8 mouse cellular contexts compared by ENCODE assay signal in genomic region chr7:45683396-45684050, GRCm38 (mm10). TPM values are rescaled to one million over a fixed set of nuclear protein-coding genes. Genes with fewer than 3 reads are reported as not detected.
DNase-seq lines count a peak whose midpoint lies in the region; ATAC-seq and TF ChIP-seq lines count a peak whose summit lies in the region.
"Had no signal": no experiment of that assay in that cellular context is flagged by ENCODE, and none has a peak within 500 bp of the region (broad histone marks: within the 10 kb centered on the region; RNA-seq: fewer than 3 reads in every experiment).

Ntn5 (plus strand) TSS chr7:45684022.

- 59% methylated on average over 7 of the region's 7 CpGs for WGBS in liver, embryonic 12.5 days (ENCODE audit: insufficient replicate concordance)
- 77% methylated on average over 7 of the region's 7 CpGs for WGBS in liver, embryonic 11.5 days
- WGBS in embryonic facial prominence, embryonic 10.5 days, result 68% methylated on average over 7 of the region's 7 CpGs
- 77% methylated on average over 7 of the region's 7 CpGs for WGBS in forebrain, embryonic 13.5 days
- 83% methylated on average over 7 of the region's 7 CpGs for WGBS in midbrain, postnatal 0 days

- H3K36me3 ChIP-seq in liver, embryonic 12.5 days, result no peaks in the 10 kb centered on the region
- no peaks in the 10 kb centered on the region for H3K36me3 ChIP-seq in liver, embryonic 11.5 days (ENCODE audit: control insufficient read depth, insufficient read depth, low read length)
- no peaks in the 10 kb centered on the region for H3K36me3 ChIP-seq in embryonic facial prominence, embryonic 10.5 days (replicated peaks)
- no peaks in the 10 kb centered on the region for H3K36me3 ChIP-seq in forebrain, embryonic 13.5 days (ENCODE audit: poor library complexity, severe bottlenecking)
- no peaks in the 10 kb centered on the region for H3K36me3 ChIP-seq in midbrain, postnatal 0 days (ENCODE audit: insufficient read depth, low read length)

- ATAC-seq in liver, embryonic 12.5 days, result no peak
- no peak for ATAC-seq in liver, embryonic 11.5 days (replicated peaks; ENCODE audit: low FRiP score)
- ATAC-seq in forebrain, embryonic 13.5 days, result no peak
- no peak for ATAC-seq in midbrain, postnatal 0 days (ENCODE audit: low FRiP score)

- DNase-seq in liver, embryonic 11.5 days (ENCODE audit: low spot score), result no peak
- no peak for DNase-seq in embryonic facial prominence, embryonic 10.5 days (ENCODE audit: low spot score)
- DNase-seq in midbrain, postnatal 0 days (ENCODE audit: low spot score), result no peak
- DNase-seq in c-Kit-positive CD71-positive TER-119-positive erythroid progenitor cells, embryonic 14.5 days (ENCODE audit: low spot score), result no peak
- DNase-seq in right cerebral cortex, postnatal 14 days, result no peak

- peak within 1 kb of the TSS; percentile 50; the same call in 1 of the 2 replicates for H3K4me2 ChIP-seq in liver, embryonic 12.5 days
- no peak within 1 kb of the TSS for H3K4me2 ChIP-seq in liver, embryonic 11.5 days
- H3K4me2 ChIP-seq in forebrain, embryonic 13.5 days, result no peak within 1 kb of the TSS
- H3K4me2 ChIP-seq in midbrain, postnatal 0 days (ENCODE audit: low read depth, low read length, poor library complexity, severe bottlenecking), result no peak within 1 kb of the TSS

- H3K27ac ChIP-seq in liver, embryonic 12.5 days, result no peak within 1 kb of the TSS
- H3K27ac ChIP-seq in liver, embryonic 11.5 days (ENCODE audit: low read depth, low read length), result no peak within 1 kb of the TSS
- peak within 1 kb of the TSS; percentile 90 for H3K27ac ChIP-seq in embryonic facial prominence, embryonic 10.5 days (replicated peaks)
- no peak within 1 kb of the TSS for H3K27ac ChIP-seq in forebrain, embryonic 13.5 days
- H3K27ac ChIP-seq in midbrain, postnatal 0 days (ENCODE audit: low read depth, low read length), result no peak within 1 kb of the TSS

- no peak within 1 kb of the TSS for H3K9ac ChIP-seq in liver, embryonic 12.5 days
- H3K9ac ChIP-seq in liver, embryonic 11.5 days (ENCODE audit: low read depth, low read length), result no peak within 1 kb of the TSS
- H3K9ac ChIP-seq in forebrain, embryonic 13.5 days, result peak within 1 kb of the TSS; percentile 30
- peak within 1 kb of the TSS; percentile 24; the same call in 1 of the 2 replicates for H3K9ac ChIP-seq in midbrain, postnatal 0 days (replicated peaks; ENCODE audit: low read length, poor library complexity, severe bottlenecking)

- H3K27me3 ChIP-seq in liver, embryonic 12.5 days (replicated peaks), result peaks cover 16% of the 10 kb centered on the region
- no peaks in the 10 kb centered on the region for H3K27me3 ChIP-seq in liver, embryonic 11.5 days (replicated peaks; ENCODE audit: control insufficient read depth, insufficient read depth, low read length)
- H3K27me3 ChIP-seq in embryonic facial prominence, embryonic 10.5 days (replicated peaks; ENCODE audit: low read depth, poor library complexity, severe bottlenecking), result peaks cover 22% of the 10 kb centered on the region; the same call in 1 of the 2 replicates
- H3K27me3 ChIP-seq in forebrain, embryonic 13.5 days, result no peaks in the 10 kb centered on the region
- no peaks in the 10 kb centered on the region for H3K27me3 ChIP-seq in midbrain, postnatal 0 days (ENCODE audit: insufficient read depth, low read length)

- TF ChIP-seq CTCF in midbrain, postnatal 0 days (IDR thresholded peaks at IDR 0.05), result no peak

- peaks cover 27% of the 10 kb centered on the region for H3K4me1 ChIP-seq in liver, embryonic 12.5 days
- H3K4me1 ChIP-seq in liver, embryonic 11.5 days (replicated peaks; ENCODE audit: control insufficient read depth, insufficient read depth, low read length), result peaks cover 7% of the 10 kb centered on the region; the same call in 1 of the 2 replicates
- H3K4me1 ChIP-seq in embryonic facial prominence, embryonic 10.5 days, result peaks cover 52% of the 10 kb centered on the region
- 0 out of 2 replicates have a peak, but pooled peaks cover 5% of the 10 kb centered on the region for H3K4me1 ChIP-seq in forebrain, embryonic 13.5 days
- no peaks in the 10 kb centered on the region for H3K4me1 ChIP-seq in midbrain, postnatal 0 days (ENCODE audit: insufficient read depth, low read length)

- H3K9me3 ChIP-seq in liver, embryonic 12.5 days (replicated peaks), result no peaks in the 10 kb centered on the region
- no peaks in the 10 kb centered on the region for H3K9me3 ChIP-seq in liver, embryonic 11.5 days (ENCODE audit: control insufficient read depth, low read length)
- no peaks in the 10 kb centered on the region for H3K9me3 ChIP-seq in embryonic facial prominence, embryonic 10.5 days
- H3K9me3 ChIP-seq in forebrain, embryonic 13.5 days (replicated peaks), result no peaks in the 10 kb centered on the region
- no peaks in the 10 kb centered on the region for H3K9me3 ChIP-seq in midbrain, postnatal 0 days (ENCODE audit: low read length)

- no peak within 1 kb of the TSS for H3K4me3 ChIP-seq in liver, embryonic 12.5 days
- H3K4me3 ChIP-seq in liver, embryonic 11.5 days (ENCODE audit: low read depth, low read length), result no peak within 1 kb of the TSS
- peak within 1 kb of the TSS; percentile 42 for H3K4me3 ChIP-seq in embryonic facial prominence, embryonic 10.5 days
- H3K4me3 ChIP-seq in forebrain, embryonic 13.5 days, result no peak within 1 kb of the TSS
- H3K4me3 ChIP-seq in midbrain, postnatal 0 days (ENCODE audit: low read depth, low read length), result no peak within 1 kb of the TSS

RNA-seq across cellular contexts. Expression of gene Ntn5, which starts in this region (rescaled TPM):
- polyA plus RNA-seq in liver, embryonic 12.5 days (2016; fragmentation: Nextera tagmentation; extraction: Ambion mirVana), result not detected in 2 replicates
- 0.23 TPM in 1 of 2 replicates, not detected in the other for polyA plus RNA-seq in liver, embryonic 11.5 days (2014; fragmentation: Nextera tagmentation; extraction: Ambion mirVana)
- polyA plus RNA-seq in embryonic facial prominence, embryonic 10.5 days (2016; fragmentation: Nextera tagmentation; extraction: Ambion mirVana), result 0.28 and 0.42 TPM in 2 replicates
- polyA plus RNA-seq in forebrain, embryonic 13.5 days (2015; fragmentation: Nextera tagmentation; extraction: Ambion mirVana), result 0.15 TPM in 1 of 2 replicates, not detected in the other
- total RNA-seq in midbrain, postnatal 0 days (2014; rRNA removed), result 1.3 and 1.4 TPM in 2 replicates
- 0.37 and 0.73 TPM in 2 replicates for polyA plus RNA-seq in midbrain, postnatal 0 days (2015; fragmentation: Nextera tagmentation; extraction: Ambion mirVana)
- polyA plus RNA-seq: inflammation-experienced regulatory T-cells, adult 6 months had no signal

Comparison
In these comparisons a context has a peak if more than half of its experiments do, and no peak if none do; other contexts are left out.
1. H3K9ac ChIP-seq: peak in forebrain, embryonic 13.5 days (single experiment) and midbrain, postnatal 0 days (single experiment); none in liver, embryonic 12.5 days (single experiment) and liver, embryonic 11.5 days (single experiment).